Mouse (Mus musculus) limb, embryonic 11.5 days (tissue): ENCODE measurements around the gene Pms1. TPM values are rescaled to one million over a fixed set of nuclear protein-coding genes. Genes with fewer than 3 reads are reported as not detected.

Experiments used
- ATAC-seq: fragments of 200-750 bp; cut with Nextera tagmentation; 2 replicates; pipeline ENCODE4 v1.8.0; 2017; ENCODE audit warnings: low read depth; ENCODE audit not compliant: insufficient number of reproducible peaks, low FRiP score, low TSS enrichment
- DNase-seq: peaks from one replicate; pipeline ENCODE4 v3.0.0-alpha.2; 2015; ENCODE audit warnings: low spot score
- H3K27ac ChIP-seq: fragments of 300-500 bp; sonication (generic); replicated peaks from 2 replicates; pipeline ENCODE4 v1.5.1; 2014; ENCODE audit warnings: low read depth, mild to moderate bottlenecking, low read length
- H3K27me3 ChIP-seq: fragments of 300-500 bp; sonication (generic); 2 replicates; pipeline ENCODE4 v1.6.1; 2014; ENCODE audit warnings: mild to moderate bottlenecking, low read length, mixed read lengths; ENCODE audit not compliant: control insufficient read depth, insufficient read depth
- H3K36me3 ChIP-seq: fragments of 300-500 bp; sonication (generic); 2 replicates; pipeline ENCODE4 v1.6.1; 2014; ENCODE audit warnings: mild to moderate bottlenecking, low read length, moderate library complexity, mixed read lengths; ENCODE audit not compliant: control insufficient read depth, insufficient read depth
- H3K4me1 ChIP-seq: fragments of 300-500 bp; sonication (generic); 2 replicates; pipeline ENCODE4 v1.6.1; 2014; ENCODE audit warnings: low read length, mixed read lengths; ENCODE audit not compliant: control insufficient read depth, insufficient read depth
- H3K4me2 ChIP-seq: fragments of 300-500 bp; sonication (generic); 2 replicates; pipeline ENCODE4 v1.6.1; 2014; ENCODE audit warnings: low read depth, mild to moderate bottlenecking, moderate library complexity; ENCODE audit not compliant: severe bottlenecking
- H3K4me3 ChIP-seq: fragments of 300-500 bp; sonication (generic); 2 replicates; pipeline ENCODE4 v1.5.1; 2014; ENCODE audit warnings: low read depth, low read length
- H3K9ac ChIP-seq: fragments of 300-500 bp; sonication (generic); 2 replicates; pipeline ENCODE4 v1.6.1; 2014; ENCODE audit warnings: mild to moderate bottlenecking, low read length
- H3K9me3 ChIP-seq: fragments of 300-500 bp; sonication (generic); 2 replicates; pipeline ENCODE4 v1.6.1; 2016; ENCODE audit warnings: low read length; ENCODE audit not compliant: control insufficient read depth
- WGBS: fragments of 180-500 bp; shearing (Covaris S2); extraction: QIAGEN DNeasy Blood & Tissue Kit; methylation state at CpG from one replicate; pipeline ENCODE4 v1.1.7; 2014; 5-methylcytosine and 5-hydroxymethylcytosine counted together
- polyA plus RNA-seq: library from polyadenylated mRNA; unstranded; fragments of >200 nt; fragmentation: Nextera tagmentation; extraction: Ambion mirVana; gene quantifications from 2 replicates; pipeline ENCODE4 v1.2.1, GENCODE M21; 2014

The Pms1 gene
- polyA plus RNA-seq, 1 experiment from 2014 or later, result 27.4 TPM

DNA sequence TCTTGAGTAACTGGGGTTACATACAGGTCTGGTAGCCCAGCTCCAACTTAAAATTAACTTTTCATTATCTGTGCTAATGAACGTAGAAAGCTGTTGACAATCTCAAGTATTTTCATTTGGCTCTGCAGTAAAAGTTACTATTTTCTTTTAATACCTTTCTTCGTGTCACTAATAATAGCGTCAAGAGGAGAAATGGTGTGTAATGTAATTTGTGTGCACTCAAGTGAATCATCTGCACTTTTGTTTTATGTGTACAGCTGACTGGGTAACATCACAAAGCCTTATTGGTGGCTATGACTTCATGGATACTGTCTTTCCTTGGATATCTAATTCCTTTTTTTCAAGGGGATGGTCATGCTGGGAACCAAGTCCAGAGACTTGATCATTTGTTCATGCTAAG lies 110.5 kb downstream of the Pms1 start:
- Histone ChIP-seq H3K27me3 (no peaks in the 10 kb centered on the region), H3K27ac (no peak overlapping the region), H3K9me3 (no peaks in the 10 kb centered on the region), H3K36me3 (no peaks in the 10 kb centered on the region), H3K9ac (no peak overlapping the region), H3K4me3 (no peak overlapping the region), H3K4me2 (no peak overlapping the region), H3K4me1 (no peaks in the 10 kb centered on the region)
- ATAC-seq (no peak), DNase-seq (no peak)
- 96% methylated on average over 3 of the region's 3 CpGs for WGBS

DNA sequence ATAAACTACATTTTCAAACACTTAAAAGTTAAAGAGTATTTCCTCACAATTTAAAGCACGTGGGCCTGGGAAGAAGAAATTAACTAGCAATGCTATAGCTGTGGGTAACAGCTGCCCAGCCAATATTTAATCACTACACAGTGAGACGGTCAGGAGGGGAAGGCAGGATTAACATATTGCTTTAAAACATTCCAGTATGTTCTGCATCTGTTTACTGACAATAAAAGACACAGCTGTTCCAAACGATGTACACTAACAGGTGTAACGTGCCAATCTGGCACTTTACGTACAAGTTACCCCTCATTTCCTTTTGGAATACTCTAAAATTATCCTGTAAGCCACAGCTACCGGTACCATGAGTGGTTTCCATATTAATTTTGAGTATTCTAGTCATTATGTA lies 139.1 kb downstream of the Pms1 start:
- Histone ChIP-seq H3K9me3 (no peaks in the 10 kb centered on the region), H3K4me1 (no peaks in the 10 kb centered on the region), H3K27me3 (no peaks in the 10 kb centered on the region), H3K4me3 (no peak overlapping the region), H3K36me3 (no peaks in the 10 kb centered on the region), H3K9ac (no peak overlapping the region), H3K27ac (no peak overlapping the region), H3K4me2 (no peak overlapping the region)
- WGBS, result 42% methylated on average over 6 of the region's 6 CpGs
- DNase-seq (no peak), ATAC-seq (no peak; the same call in 1 of the 2 replicates)

Other genes starting within 250 kb of the Pms1 start
- 1.5 and 2.6 TPM in 2 replicates for gene Mstn, start 235.4 kb downstream of the Pms1 start, polyA plus RNA-seq
- not detected in 2 replicates for gene 1700019A02Rik, start 109.4 kb downstream of the Pms1 start, polyA plus RNA-seq
- 67.8 and 68.4 TPM in 2 replicates for gene Ormdl1, start 77 bp upstream of the Pms1 start, polyA plus RNA-seq
- gene Gm28778, start 93 bp upstream of the Pms1 start, polyA plus RNA-seq, result not detected in 2 replicates
- gene Osgepl1, start 16.6 kb upstream of the Pms1 start, polyA plus RNA-seq, result 21.6 and 22.2 TPM in 2 replicates
- gene Asdurf, start 55.6 kb upstream of the Pms1 start, polyA plus RNA-seq, result 3.6 and 14.6 TPM in 2 replicates
- gene Gm28551, start 55.6 kb upstream of the Pms1 start, polyA plus RNA-seq, result 0.60 and 0.61 TPM in 2 replicates
- gene Asnsd1, start 55.7 kb upstream of the Pms1 start, polyA plus RNA-seq, result 91.1 and 99.0 TPM in 2 replicates